Mouse (Mus musculus): ENCODE results near the gene Sh3bgrl2. TPM values are rescaled to one million over a fixed set of nuclear protein-coding genes. Genes with fewer than 3 reads are reported as not detected.

Sh3bgrl2 gene
- total RNA-seq, 4 experiments from 2014 or later, result 0.24 to 1.5 (median 0.94) TPM

GRCm38 (mm10) chr9:83628669-83629612, 80.8 kb downstream of the Sh3bgrl2 start:
- no peak for DNase-seq (ENCODE audit: low spot score in 2 of 2)

GRCm38 (mm10) chr9:83630341-83630740, 82.2 kb downstream of the Sh3bgrl2 start:
- no peak for DNase-seq (ENCODE audit: low spot score in 2 of 2)

DNA sequence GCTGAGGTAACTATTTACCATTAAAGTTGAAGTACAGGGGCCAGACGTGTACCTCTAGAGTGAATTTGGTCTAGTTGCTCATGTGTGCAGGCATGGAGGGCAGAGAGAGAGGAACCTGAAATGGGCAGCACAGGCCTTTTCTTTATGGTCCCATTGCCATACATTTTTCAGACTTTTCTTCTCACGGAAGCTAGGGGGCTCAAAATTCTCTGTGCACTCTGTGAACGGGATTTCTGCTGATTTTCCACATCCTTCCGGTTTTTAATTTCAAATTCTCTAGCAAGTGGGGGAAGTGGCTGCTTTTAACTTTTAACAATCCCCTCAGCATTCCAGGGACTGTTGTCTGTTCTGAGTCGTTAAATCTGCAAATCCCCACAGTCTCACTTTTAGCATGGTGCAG, 83.8 kb downstream of the Sh3bgrl2 start:
- DNase-seq (ENCODE audit: low spot score in 2 of 2), result no peak

GRCm38 (mm10) chr9:83634703-83635102, 86.6 kb downstream of the Sh3bgrl2 start:
- DNase-seq (ENCODE audit: low spot score in 2 of 2), result no peak

DNA sequence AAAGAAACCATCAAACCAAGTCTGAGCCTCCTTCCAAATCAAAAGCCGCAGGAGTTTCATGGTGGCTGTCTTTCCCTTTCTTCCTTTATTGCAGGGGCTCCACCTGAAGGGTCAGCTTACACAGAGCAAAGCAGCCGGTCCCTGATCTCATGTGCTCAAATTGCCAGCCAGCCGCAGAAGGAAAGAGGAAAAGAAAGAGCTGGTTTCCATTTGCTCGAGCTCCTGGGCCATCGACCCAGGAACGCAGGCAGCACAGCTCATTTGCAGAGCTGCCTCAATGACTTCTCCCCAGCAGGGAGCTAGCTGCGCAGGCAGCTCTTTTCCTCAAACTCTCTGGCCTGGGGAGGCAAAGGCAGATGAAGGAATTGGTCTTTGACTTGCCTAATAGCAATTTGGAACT, 87.9 kb downstream of the Sh3bgrl2 start:
- DNase-seq (ENCODE audit: low spot score in 2 of 2), result no peak

DNA sequence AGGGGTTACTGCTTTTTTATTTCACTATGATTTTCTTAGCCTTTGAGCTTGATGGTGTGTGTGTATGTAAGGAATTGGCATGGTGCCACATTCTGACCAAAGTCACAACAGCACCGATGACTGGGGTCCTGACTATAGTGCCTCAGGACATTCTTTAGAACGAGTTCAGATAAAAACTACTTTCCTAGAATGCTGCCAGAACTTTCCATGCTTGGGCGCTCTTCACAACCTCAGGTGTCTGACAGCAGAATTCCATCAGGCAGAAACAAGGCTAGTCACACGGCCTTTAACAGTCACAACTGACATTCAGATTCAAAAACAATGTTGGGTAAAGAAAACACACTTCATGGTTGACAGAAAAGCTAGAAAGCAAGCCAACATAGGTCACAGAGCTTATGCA, 95.0 kb downstream of the Sh3bgrl2 start:
- DNase-seq (ENCODE audit: low spot score in 2 of 2), result no peak

DNA sequence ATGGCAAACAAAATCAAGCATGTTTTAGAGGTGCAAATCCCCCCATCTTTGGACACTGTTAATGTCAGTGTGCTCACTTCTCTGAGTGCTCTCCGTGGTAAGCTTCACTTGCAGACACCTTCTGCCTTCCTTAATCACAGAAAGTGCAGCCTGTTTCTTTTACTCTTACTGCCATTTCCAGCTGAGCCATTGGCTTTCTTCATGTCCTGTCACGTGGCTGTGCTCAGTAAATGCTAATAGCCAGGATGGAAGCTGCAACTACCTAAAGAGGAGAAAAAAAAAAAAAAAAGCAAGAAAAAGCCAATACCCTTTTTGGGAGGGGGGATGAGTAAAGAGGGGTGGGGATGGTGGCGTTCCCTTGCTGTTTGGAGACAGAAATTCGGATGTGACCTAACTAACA, 95.7 kb downstream of the Sh3bgrl2 start:
- no peak for DNase-seq (ENCODE audit: low spot score in 2 of 2)

DNA sequence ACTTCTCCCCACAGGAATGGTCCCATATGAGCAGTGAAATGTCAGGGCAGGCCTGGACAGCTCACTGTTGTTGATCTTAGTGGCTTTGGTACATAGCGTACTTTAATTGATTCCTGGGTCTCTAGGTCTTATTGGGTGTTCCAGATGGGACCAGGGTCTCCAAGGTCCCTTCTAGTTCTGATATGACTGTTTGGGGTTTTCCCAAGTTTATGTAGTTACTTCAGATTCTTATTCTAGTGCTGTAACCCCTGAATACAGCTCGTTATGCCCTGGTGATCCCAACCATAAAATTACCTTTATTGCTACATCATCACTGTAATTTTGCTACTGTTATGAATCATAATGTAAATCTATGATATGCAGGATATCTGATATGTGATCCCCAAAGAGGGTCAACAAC, 98.1 kb downstream of the Sh3bgrl2 start:
- DNase-seq (ENCODE audit: low spot score in 2 of 2), result no peak

GRCm38 (mm10) chr9:83646691-83647090, 98.6 kb downstream of the Sh3bgrl2 start:
- no peak for DNase-seq (ENCODE audit: low spot score in 2 of 2)

GRCm38 (mm10) chr9:83647919-83648705, 100.0 kb downstream of the Sh3bgrl2 start:
- DNase-seq (ENCODE audit: low spot score in 2 of 2), result no peak

DNA sequence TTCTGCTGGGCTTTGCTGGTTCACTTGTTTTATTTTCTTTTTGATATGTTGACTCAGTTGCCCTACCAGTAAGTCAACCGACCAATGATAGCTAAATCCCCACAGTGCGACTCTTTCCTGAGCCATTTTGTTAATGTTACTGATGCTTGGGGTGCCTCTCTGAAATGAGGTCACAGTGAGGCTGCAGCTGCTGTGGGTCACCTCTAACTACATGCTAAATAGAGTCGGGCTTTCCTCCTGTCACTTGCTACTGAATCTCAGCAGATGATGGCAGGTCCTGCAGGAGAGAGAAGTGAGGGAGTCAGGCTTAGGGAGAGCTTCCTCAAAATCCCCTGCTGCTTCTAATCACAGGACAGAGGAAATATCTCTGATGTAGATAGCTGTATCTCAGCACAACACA, 100.6 kb downstream of the Sh3bgrl2 start:
- DNase-seq (ENCODE audit: low spot score in 2 of 2), result no peak

- no peak for DNase-seq (ENCODE audit: low spot score in 2 of 2)
Measured at GRCm38 (mm10) chr9:83652015-83652414, 103.9 kb downstream of the Sh3bgrl2 start.

DNA sequence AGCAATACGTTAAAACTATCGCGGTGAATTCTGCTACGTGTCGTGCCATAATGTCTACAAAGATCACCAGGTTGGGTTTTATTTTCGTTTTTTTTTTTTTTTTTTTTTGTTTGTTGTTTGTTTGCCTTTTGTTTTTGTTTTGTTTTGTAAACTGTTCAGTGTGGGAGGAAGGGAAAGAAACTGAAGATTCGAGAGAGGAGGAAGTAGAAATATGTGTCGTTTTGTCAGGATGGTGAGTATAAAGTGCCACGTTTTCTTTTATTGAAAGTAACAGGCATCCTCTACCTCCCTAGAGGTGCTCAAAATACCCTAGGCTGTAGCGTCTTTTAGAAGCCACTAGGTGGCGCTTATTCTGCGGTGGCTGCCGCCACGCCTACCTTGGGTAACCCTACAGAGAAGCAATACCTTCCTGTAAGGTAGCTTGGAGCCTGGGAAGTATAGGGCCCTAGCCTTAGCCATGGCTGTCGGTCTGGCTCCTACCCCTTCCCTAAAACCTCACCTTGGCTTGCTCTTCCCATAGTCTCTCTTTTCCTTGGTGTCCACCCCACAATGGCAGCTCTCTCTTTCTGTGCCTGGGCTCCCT, 104.6 kb downstream of the Sh3bgrl2 start:
- DNase-seq (ENCODE audit: low spot score in 2 of 2), result no peak

DNA sequence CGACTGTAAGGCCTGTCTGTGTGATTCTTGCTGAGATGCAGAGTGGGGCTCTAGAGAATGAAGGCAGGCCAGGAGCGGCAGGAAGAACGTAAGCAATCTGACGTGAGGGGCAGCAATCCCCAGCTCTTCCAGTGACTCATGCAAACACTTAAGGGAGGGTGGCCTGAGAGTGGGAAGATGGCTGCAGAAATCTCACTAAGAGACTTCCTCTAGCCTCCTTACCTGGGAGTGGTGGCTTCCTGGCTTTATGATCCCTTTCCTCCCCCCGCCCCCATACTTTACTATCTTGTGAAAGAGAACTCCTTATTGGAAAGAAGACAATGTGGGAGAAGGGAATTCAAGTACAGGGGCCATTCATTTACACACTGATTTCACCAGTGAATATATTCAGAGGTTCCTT, 106.5 kb downstream of the Sh3bgrl2 start:
- no peak for DNase-seq (ENCODE audit: low spot score in 2 of 2)

GRCm38 (mm10) chr9:83656960-83657651, 109.0 kb downstream of the Sh3bgrl2 start:
- DNase-seq (ENCODE audit: low spot score in 2 of 2), result no peak

DNA sequence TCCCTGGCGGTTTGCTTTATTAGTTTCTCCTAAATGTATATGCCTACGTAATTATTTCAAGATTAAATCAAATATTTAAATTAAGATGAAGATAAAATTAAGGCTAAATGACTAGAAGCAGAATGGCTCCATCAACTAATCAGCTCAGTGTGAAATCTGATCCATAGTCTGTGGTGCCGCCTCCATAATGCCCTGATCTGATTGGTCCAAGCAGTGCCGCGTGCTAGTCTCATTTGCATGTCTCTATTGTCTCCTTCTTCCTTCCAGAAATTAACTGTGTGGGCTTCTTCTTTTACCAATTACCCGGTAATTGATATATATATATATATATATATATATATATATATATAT, 109.5 kb downstream of the Sh3bgrl2 start:
- no peak for DNase-seq (ENCODE audit: low spot score in 2 of 2)

DNA sequence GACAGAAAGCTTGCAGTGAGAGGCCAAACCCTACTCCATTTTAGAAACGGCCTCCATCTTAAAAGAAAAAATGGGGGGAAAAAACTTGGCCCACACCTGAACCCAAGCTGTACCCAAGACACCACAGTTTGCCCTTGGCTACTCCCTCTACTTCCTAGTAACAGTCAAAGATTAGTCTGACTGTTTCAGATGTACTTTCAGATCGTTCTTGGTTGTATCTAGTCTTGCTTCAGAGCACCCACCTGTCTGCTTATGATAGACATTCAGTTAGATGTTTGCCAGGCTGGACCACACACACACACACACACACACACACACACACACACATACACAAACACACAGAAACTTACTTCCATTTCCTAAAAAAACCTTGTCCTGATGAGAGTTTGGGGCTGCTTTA, 111.0 kb downstream of the Sh3bgrl2 start:
- no peak for DNase-seq (ENCODE audit: low spot score in 2 of 2)

GRCm38 (mm10) chr9:83661811-83662210, 113.7 kb downstream of the Sh3bgrl2 start:
- DNase-seq (ENCODE audit: low spot score in 2 of 2), result no peak

DNA sequence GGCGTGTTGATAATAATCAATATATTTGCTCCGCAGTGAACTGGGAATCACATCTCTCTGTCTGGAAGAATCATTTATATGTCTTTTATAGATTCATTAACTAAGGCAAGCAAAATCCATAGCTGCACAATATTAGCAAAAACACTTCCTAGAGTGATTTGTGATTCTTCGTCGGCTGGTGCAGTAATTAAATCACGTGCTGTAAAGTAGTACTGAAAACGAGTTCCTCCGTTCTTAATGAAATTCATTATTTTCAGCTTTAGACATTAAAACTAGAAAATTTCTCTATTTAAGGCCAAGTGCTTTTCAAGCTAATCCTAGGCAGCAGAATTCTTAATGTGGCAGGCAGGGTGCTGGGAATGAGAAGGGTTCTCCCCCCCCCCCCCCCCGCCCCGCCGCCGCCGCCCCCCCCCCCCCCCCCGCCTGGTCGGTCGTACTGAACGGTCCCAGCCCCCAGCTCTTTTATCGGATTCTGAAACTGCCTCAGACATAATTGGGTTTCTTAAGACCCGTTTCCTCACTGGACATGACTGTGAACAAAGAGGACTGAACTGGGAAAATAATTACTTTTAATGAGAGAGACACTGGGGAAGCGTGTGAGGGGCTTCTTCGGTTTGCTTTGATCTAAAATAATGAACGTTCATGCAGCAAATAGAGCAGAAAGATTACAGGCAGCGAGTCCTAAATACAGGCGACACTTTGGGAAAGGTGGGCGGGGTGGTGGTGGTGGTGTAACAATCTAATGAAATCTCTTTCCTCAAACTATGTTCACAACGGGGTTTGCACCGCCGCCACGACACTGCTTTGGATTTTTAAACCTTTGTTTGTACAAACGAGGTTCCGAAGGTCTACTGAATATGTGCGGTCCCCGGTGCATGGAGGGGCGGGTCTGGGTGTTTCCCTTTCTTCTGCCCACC, 116.1 kb downstream of the Sh3bgrl2 start:
- no peak for DNase-seq (ENCODE audit: low spot score in 2 of 2)

GRCm38 (mm10) chr9:83664951-83665350, 116.8 kb downstream of the Sh3bgrl2 start:
- no peak for DNase-seq (ENCODE audit: low spot score in 2 of 2)

All from gastrocnemius, adult 8-10 months (tissue).